Mouse (Mus musculus) urinary bladder, postnatal 4 days (tissue): ENCODE measurements around the gene Lingo2.
"Not testable (repeated sequence)": the region's sequence is repeated elsewhere in the genome, so short reads cannot be mapped to it uniquely, and the experiment has no call there.

Experiments used
- DNase-seq, 2 experiments: peaks; one replicate each; pipeline ENCODE4 v3.0.0; 2021 to 2022; ENCODE audit warnings: low spot score in 2 of 2

Gene Lingo2

DNA sequence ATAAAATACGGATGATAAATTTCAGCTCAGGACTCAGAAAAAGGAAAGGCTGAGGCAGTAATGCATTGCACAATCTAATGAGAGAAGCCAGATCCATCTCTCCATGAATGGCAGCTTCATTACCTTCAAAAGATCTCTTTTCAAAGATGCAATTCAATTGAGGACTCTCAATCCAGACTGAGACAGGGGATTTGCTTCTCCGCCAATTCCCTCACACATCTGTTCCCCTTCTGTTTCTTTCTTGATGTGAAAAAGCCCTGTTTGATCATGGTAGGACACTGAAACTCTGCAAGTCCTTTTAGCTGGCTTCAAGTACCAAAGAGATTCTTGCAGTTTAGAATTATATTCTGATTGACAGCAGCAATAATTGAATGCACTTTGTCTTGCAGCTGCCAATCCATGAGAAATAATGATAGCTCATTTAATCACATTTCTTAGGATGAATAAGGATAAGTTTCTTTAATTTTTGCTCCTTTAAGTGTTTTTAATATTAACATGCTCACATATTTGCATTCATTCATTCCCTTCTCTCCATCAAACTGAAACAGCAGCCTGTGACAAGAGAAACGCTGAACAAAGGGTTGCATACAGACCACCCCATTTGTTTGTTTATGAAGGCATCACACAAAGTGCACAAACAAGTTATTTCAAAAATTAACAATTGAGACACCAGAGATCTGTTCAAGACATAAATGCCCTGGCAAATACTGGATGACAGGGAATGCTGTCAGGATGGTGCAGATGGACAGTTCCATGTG lies 870.3 kb downstream of the Lingo2 start:
- DNase-seq: no peak

DNA sequence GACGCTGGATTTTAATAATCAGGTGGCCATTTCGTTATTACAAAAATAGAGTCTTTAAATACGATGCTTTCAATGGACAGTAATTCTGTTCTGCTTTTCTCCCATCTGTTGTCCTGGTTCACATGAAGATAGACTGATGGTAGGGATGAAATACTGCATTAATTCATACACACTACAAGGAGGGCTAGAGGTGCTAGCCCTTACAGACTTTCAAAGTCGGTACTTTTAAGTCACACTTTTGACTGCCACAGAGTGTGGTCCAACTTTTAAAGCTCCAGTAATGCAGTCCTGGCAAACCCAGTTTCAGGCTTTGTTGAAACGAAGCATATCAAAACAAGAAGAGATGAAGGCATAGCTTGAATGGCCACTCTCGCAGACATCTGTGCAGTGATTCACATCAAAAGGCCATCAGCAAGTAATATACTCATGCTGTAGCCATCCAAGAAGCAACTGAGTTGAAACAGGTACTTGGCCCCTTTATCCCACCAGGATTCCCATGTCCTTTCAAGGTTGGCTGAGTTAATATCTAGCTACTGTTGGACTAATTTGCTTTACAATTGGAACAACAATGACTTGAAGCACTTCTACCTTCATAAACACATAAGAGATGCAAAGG lies 872.5 kb downstream of the Lingo2 start:
- no peak for DNase-seq

DNA sequence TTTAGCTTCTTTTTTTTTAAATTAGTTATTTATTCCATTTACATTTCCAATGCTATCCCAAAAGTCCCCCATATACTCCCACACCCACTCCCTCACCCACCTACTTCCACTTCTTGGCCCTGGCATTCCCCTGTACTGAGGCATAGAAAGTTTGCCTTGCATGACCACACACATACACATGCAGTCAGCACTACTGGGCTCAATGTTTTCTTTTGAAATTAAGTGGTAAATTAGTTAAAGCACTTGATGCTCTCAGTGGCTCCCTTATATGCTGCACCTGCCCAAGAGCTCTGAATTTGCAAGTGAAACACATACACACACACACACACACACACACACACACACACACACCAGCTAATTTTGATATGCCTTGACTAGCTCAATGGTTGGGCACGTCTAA lies 886.8 kb downstream of the Lingo2 start:
- DNase-seq: not testable (repeated sequence)

DNA sequence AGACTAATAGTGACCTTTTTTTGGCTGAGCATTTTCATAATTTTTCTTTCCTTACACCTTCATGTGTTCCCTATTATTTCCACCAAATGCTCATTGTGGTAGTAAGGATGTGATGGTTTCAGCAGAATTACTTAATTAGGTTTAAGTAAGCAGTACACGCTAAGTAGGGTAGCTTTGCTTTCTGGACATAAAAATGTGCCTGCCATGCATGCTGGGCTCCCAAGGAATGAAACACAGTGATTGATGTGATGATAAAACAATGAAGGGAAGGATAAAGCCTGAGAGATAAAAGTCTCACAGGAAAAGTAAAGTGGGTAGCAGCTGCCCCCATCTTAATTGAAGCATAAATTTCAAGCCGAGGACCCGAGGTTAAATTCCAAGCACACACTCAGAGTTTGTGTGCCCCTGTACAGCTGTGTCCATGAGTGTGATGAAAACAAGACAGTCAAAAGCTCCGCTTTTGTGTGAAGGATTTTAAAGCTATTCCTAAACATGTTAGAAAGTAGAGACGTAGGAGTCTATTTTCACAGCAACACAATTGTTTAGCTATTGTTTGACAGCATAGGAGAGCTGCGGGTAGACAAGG lies 898.7 kb downstream of the Lingo2 start:
- no peak for DNase-seq

DNA sequence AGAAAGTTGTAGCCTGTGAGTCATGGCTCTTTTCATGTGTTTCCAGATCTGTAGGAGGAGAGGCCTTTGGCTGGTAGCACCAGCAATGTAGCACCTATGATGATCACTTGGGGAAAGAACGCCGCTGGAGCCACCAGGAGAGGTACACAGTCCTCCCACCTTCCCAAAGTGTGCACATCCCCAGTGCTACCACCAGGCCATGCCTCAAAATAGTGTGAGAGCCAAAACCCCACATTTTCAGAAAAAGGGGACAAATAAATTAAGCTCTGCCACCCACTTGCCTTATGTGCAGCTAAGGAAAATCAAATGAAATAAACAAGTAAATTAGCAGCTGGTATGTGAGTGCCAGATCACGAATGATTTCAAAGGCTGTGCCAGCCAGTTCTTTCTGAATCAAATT lies 911.2 kb downstream of the Lingo2 start:
- no peak for DNase-seq

DNA sequence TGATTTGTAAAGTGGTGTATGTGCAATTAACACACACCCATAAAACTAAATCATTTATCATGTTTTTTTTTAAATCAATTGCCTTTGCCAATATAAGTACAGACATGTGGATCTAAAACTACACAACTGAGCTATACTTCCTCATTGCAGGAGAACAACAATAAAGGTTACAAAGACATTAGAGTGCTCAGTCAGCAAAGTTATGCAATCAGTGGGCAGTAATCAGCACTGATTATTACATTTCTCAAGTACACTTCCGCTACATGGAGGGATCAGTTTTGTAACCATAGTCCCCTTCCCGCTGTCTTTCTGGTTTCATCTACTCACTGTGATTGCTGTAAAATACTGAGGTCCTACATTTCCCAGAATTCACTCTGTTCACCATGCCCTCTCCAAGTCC lies 912.8 kb downstream of the Lingo2 start:
- no peak for DNase-seq

DNA sequence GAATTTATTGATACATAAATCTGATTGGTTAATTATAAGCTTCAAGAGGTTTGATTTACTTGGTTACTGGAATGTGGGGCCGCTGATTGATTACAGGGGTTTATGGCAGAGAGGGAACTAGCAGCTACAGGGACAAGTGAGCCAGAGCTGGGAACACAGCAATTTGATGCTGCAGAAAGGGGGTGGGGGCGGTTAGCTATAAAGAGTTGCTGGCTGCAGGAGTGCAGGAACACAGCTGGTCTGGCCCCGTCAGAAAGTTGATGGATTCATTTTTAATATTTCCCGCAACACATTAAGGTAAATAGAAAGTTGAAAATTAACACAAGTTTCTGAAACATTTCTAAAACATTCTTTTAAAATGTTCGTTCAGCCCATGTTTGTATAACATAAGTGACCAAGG lies 919.5 kb downstream of the Lingo2 start:
- DNase-seq: no peak

DNA sequence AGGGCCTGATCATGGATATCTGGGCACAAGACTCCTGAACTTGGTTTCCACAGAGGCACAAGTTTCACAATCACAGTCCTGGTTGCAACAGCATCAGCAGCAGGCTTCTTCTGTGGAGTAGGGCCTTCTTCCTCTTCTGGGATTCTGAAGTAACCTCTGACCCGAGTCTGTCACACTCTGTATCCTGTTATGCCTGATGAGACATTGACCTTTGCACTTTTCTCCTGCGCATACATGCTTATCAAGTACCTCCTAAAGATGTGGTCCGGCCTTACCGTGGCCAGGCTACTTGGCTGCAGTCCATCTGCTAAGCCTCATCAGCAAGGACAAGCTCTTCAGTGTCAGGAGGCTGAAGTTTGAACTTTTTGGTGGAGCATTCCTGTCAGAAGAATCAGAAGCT lies 937.4 kb downstream of the Lingo2 start:
- DNase-seq: no peak

DNA sequence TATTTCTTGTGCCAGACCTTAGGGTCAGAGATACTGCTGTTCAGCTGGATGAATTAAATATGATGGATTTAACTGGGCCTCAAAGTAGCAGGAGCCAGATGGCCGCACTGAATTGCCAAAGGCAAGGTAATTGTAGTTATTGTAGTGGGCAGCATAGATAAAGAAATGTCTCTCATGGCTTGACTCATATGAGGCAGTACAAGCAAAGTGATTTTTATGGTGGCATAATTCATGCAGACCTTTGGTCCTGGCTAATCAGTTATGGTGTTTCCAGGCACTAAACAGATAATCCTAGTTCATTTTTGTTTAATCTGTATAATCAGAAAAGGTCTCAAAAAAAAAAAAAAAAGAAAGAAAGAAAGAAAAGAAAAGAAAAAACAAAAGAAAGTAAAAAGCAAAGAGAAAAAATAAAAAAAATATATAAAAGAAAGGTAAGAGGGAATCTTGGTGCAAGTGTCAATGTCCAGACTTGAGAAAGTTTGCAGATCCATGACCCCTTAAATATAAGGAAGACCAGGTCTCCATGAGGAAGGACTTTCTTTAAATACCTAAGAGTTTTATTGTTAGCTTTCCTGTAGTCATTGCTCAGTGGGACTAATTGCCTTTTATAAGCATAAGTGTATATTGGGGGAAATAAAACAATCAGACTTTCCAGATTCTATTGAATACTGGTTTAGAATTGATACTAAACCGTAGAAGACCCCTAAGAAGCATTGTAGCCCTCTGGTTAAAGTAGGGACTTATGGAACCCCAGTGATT lies 959.4 kb downstream of the Lingo2 start:
- DNase-seq: no peak

DNA sequence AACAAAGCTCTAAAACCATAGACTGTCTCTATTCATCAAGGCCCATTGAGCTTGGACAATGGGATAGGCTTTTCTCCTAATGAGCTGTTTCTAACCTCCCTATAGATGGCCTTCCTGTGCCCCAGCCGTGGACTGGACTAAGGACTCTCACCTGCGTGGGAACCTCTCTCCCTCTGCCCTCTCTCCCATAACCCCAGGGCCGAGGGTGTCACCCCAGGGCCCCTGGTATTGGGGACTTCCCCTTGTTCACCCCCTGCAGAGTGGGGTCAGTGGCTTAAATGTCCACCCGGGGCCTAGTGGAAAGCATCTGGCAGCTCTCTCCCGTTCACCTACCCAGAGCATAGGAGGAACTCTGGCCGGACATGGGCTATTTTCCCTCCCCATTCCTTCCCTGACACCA lies 965.5 kb downstream of the Lingo2 start:
- peak in 1 of 2 experiments; percentile 54 for DNase-seq

DNA sequence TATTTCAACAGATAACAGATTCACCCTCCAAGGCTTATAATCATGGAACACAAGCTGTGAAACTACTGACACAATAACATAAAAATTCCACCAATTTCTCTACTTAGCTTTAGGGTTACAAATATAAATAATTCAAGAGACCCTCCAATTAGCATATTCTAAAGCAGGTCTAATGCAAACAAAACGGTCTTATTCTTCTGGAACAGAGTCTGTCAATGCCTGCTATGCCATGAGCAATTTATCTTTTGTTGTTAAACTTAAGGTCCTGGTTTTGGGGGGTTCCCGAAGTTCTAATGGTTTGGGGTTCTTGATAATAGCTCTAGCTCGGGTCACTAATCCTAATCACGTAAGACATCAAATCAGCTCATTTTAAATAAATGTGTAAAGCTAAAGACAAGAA lies 988.0 kb downstream of the Lingo2 start:
- DNase-seq: no peak

DNA sequence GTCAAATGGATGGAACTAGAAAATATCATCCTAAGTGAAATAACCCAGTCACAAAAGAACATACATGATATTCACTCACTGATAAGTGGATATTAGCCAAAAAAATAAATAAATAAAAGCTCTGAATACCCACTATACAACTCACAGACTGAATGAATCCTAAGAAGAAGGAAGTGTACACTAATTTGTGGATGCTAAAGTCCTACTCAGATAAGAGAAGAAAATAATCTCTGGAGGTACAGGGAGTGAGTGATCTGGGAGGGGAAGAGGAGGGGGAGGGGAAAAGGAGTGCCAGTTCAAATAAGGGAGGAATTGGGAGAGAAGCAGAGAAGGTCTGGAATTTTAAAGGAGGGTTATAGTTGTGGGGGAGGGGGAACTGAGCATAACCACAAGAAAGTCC lies 999.7 kb downstream of the Lingo2 start:
- DNase-seq: no peak

DNA sequence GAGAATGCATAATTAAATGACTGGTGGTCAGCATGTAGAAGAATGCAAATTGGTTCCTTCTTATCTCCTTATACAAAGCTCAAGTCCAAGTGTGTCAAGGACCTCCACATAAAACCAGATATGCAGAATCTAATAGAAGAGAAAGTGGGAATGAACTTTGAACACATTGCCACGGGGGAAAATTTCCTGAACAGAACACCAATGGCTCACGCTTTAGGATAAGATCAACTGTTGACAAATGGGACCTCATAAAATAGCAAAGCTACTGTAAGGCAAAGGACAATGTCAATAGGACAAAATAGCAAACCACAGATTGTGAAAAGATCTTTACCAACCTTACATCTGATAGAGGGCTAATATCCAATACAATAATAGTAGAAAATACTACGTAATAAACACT lies 1000.3 kb downstream of the Lingo2 start:
- DNase-seq: no peak

DNA sequence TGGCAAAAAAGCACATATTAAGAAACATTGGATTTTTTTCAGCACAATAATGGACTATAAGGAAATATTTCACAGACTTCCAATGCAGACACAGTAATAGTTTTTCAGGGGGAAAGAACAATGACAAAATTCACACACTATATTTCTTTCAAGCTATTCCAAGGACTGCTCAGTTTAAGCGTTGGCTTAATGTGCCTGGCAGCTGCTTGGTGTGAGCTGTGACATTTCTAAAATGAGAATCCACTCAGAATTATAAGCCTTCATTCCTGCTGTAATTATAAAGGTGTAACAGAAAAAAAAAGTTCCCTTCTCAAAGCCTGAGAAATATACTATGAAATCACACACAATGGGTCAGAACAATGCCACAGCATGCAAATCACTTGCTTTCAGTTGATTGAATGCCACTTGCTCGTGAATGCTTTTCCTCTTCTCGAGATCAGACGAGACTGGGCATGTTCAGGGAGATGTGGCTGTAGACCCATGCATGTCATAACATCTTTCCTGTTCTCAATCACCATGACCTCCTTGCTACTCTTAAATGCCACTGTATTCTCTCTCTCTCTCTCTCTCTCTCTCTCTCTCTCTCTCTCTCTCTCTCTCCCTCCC lies 1017.4 kb downstream of the Lingo2 start:
- no peak for DNase-seq

DNA sequence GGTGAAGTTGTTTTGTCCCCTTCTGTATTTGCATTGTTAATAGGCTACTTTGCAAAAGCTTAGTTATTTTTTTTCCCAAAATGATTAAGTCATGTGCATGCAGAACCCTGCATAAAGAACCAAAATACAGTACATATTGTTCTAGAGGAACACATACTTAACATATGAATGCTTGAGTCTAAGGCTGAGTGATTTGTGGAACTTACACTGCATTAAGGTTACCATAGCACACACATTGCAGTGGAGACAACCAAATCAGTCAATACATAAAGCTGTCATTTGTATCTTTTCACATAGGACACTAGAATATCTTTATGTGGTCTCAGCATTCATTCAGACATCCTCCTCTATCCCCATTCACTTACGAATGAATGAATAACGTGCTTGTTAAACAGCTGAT lies 1023.8 kb downstream of the Lingo2 start:
- DNase-seq: no peak

DNA sequence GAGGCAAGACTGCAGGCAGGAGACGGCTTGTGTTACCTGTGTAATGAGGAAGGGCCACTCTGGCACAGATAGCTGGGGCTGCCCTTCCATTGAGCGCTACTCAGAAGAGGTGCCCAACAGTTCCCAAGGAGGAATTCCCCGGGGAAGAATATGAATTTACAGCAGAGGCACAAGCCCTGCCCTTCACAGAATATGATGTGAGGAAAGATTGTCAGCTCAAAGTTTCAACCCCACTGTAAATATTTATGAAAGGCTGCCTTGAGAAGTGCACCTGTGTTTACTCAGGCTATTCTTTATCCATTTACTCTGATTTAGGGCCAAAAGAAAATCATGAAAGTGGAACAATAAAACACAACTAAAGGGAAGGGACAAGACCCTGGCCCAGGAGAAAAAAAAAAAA lies 1034.1 kb downstream of the Lingo2 start:
- no peak for DNase-seq

DNA sequence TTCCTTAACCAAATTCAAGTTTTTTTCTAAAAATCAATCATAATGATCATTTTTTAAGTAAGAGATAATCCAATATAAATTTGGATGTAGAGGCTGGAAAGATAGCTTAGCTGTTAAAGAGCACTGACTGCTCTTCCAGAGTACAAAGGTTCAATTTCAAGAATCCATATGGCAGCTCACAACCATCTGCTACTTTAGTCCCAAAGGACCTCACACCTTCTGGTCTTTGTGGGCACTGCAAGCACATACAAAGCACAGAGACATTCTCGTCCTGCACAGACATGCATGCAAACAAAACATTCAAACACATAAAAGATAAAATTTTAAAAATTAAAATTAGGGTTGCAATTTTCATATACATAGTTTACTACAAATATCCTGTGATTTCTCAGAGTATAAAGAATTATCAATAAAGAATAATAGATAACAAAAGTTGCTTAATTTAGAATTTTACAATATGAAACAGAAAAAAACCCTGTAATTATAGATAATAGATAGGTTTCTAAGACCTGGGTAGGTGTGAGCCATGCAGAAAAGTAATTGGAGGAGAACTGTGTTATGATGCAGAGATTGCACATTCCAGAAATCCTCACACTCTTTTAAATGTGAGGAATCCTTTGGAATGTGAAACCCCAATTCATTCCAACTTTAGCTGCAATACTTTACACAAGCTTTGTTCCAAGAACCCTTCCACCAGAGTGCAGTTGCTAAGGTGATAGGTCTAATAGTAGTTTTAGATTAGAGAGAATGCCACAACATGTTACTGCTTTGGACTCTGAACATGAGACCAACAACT lies 1053.6 kb downstream of the Lingo2 start:
- DNase-seq: no peak

DNA sequence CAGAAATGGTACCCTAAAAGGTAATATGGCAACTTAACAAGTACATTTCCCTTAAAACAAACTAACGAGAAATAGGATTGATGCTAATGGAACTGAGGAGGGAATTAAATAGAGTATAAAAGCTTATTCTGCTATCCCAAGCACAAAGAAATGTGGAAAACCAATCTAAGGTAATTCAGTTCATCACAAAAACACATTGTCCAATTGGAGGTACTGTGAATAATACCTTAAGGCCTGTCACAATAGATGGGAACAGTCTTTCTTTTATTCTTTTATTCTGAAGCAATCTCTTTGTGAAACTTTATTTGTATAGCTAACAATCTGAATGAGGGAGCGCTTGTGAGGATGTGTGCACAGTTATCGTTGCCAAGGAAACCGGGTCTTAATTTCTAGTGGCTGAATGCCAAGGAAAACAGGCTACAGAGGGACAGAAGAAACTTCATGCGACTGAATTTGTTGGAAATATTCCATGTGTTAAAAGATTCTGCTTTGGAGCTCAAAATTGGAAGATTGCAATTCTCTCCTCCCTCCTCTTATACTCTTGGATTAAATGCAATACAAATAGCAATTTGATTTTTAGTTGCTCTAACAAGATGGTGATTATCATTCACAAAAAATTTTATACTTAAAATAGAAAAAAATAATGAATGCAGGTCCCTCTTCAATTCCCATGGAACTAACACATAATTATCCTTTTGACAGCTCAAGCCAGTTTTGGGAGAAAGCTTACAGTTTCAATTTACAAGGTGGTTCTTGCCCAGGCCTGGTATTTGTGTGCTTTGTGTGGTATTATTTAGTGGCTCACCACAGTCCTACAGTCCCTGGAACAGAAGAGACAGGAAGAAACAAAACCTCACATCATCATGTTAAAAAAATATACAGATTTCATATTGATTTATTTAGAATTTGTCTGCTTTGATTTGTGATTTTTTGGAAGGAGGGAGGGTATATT lies 1065.7 kb downstream of the Lingo2 start:
- no peak for DNase-seq

DNA sequence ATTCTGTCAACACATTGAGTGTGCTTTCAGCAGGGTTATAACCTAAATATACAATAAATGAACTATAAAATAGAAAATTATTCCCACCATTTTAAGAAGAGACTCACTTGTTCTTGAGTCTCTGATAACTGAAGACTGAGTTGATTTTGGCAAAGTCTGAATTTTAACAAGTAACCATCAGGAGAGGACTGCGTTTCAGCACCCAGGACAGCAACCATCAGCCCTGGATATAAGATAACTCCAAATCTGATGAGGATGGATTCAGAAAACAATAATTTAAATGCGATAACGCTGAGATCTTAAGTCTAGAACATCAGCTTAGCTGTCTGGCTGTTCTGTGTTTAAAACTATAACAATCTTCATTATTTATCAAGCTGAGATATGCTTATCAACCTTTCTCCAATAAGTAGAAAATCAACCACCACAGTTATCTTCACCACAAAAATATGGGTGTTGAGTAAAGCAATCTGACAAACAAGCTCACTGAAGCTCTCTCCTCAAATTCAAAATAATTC lies 1066.5 kb downstream of the Lingo2 start:
- DNase-seq: no peak

DNA sequence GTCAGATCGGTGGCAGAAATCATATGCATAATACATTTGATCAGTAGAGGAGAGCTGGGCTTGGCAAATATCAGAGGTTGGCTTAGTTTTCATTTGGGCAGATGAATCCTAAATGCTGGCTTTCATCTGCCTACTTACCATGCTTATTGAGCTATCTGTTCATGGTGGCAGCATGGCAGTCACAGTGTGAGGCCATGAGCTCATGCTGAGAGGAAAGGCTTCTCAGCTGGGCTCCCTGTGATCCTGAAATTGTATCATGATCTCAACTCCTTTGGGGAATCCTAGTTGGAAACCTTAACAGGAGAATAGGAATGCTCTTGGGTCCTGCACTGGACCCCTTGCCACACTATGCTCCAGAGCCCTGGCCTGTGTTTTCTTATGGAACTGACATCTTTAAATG lies 1105.0 kb downstream of the Lingo2 start:
- no peak for DNase-seq
